ENCODE assay signal across 16 mouse cellular contexts in the genomic region with DNA sequence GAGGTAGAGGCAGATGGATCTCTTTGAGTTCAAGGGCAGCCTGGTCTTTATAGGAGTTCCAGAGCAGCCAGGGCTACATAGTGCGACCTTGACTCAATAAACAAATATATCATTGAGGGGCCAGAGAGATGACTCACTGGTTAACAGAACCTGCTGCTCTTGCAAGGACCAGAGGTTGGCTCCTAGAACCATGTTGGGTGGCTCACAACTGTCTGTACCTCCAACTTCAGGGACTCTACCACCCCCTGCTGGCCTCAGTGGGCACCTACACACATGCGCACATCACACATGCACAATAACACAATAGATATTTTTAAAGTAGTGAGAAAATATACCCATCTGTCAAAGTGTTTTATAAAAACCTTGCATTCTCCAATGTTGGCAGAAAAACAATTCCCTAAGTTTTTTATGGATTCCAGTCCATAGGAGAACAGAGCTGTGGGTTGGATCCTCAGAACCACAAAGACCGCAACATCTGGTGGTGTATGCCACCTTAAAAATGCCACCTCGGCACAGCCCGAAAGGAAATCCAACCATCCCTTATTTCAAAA. TPM values are rescaled to one million over a fixed set of nuclear protein-coding genes. Genes with fewer than 3 reads are reported as not detected.
A peak's percentile ranks its signal among the peaks of the same experiment; 100 is the strongest.
DNase-seq lines count a peak whose midpoint lies in the region; ATAC-seq and TF ChIP-seq lines count a peak whose summit lies in the region.
"Had no signal": no experiment of that assay in that cellular context is flagged by ENCODE, and none has a peak within 500 bp of the region (broad histone marks: within the 10 kb centered on the region; RNA-seq: fewer than 3 reads in every experiment).

No protein-coding gene starts in this region.

- no peak overlapping the region for H3K4me3 ChIP-seq in midbrain, postnatal 0 days (ENCODE audit: low read depth, low read length)
- no peak overlapping the region for H3K4me3 ChIP-seq in midbrain, embryonic 15.5 days
- no peak overlapping the region for H3K4me3 ChIP-seq in cortical plate, adult 2 months (ENCODE audit: insufficient read depth, low read length)
- H3K4me3 ChIP-seq: neural tube, embryonic 12.5 days had no signal

- DNase-seq in frontal cortex, postnatal 36 days (ENCODE audit: low spot score in 2 of 2) = no peak
- DNase-seq in midbrain, postnatal 0 days (ENCODE audit: low spot score) = no peak
- DNase-seq in thymus, postnatal 4 days = peak; percentile 57
- no peak for DNase-seq in heart, postnatal 25 days (ENCODE audit: low spot score)
- no peak for DNase-seq in yolk sac, embryonic 10.5 days (ENCODE audit: low spot score)
- DNase-seq: adrenal gland, postnatal 14 days; cerebellum, adult 9-11 months; gastrocnemius, postnatal 10 days; heart, postnatal 10 days; layer of hippocampus, adult 9-11 months had no signal

- no peak for TF ChIP-seq POLR2A in cortical plate, adult 2 months (IDR thresholded peaks at IDR 0.05; ENCODE audit: extremely low read depth, insufficient read depth, low read length)

- intact Hi-C loops in heart, postnatal 25 days (cut with DNase I) = no loop called here

- TF ChIP-seq CTCF in midbrain, postnatal 0 days (IDR thresholded peaks at IDR 0.05) = peak; percentile 24
- TF ChIP-seq CTCF in cortical plate, adult 2 months (IDR thresholded peaks at IDR 0.05; ENCODE audit: extremely low read depth, insufficient read depth, low read length) = peak; percentile 47; the same call in 1 of the 2 replicates

- H3K27me3 ChIP-seq in midbrain, postnatal 0 days (ENCODE audit: insufficient read depth, low read length) = no peaks in the 10 kb centered on the region
- H3K27me3 ChIP-seq in midbrain, embryonic 15.5 days (replicated peaks) = no peaks in the 10 kb centered on the region
- H3K27me3 ChIP-seq: neural tube, embryonic 12.5 days had no signal

- no peaks in the 10 kb centered on the region for H3K36me3 ChIP-seq in midbrain, postnatal 0 days (ENCODE audit: insufficient read depth, low read length)
- no peaks in the 10 kb centered on the region for H3K36me3 ChIP-seq in midbrain, embryonic 15.5 days (replicated peaks)
- H3K36me3 ChIP-seq: neural tube, embryonic 12.5 days had no signal

- no peak overlapping the region for H3K9ac ChIP-seq in midbrain, postnatal 0 days (replicated peaks; ENCODE audit: low read length, poor library complexity, severe bottlenecking)
- no peak overlapping the region for H3K9ac ChIP-seq in midbrain, embryonic 15.5 days
- H3K9ac ChIP-seq: neural tube, embryonic 12.5 days had no signal

- no peak overlapping the region for H3K27ac ChIP-seq in midbrain, postnatal 0 days (ENCODE audit: low read depth, low read length)
- no peak overlapping the region for H3K27ac ChIP-seq in midbrain, embryonic 15.5 days
- no peak overlapping the region for H3K27ac ChIP-seq in cortical plate, adult 2 months (ENCODE audit: insufficient read depth, low read length)
- H3K27ac ChIP-seq: neural tube, embryonic 12.5 days had no signal

- no peaks in the 10 kb centered on the region for H3K9me3 ChIP-seq in midbrain, postnatal 0 days (ENCODE audit: low read length)
- no peaks in the 10 kb centered on the region for H3K9me3 ChIP-seq in midbrain, embryonic 15.5 days
- H3K9me3 ChIP-seq: neural tube, embryonic 12.5 days had no signal

- H3K4me1 ChIP-seq in midbrain, postnatal 0 days (ENCODE audit: insufficient read depth, low read length) = no peaks in the 10 kb centered on the region
- no peaks in the 10 kb centered on the region for H3K4me1 ChIP-seq in midbrain, embryonic 15.5 days
- H3K4me1 ChIP-seq in cortical plate, adult 2 months (ENCODE audit: control insufficient read depth, insufficient read depth, low read length) = peaks cover 3% of the 10 kb centered on the region
- H3K4me1 ChIP-seq: neural tube, embryonic 12.5 days had no signal

- 95% methylated on average over 5 of the region's 5 CpGs for WGBS in midbrain, postnatal 0 days
- 95% methylated on average over 5 of the region's 5 CpGs for WGBS in midbrain, embryonic 15.5 days

- H3K4me2 ChIP-seq in midbrain, postnatal 0 days (ENCODE audit: low read depth, low read length, poor library complexity, severe bottlenecking) = no peak overlapping the region
- no peak overlapping the region for H3K4me2 ChIP-seq in midbrain, embryonic 15.5 days
- H3K4me2 ChIP-seq: neural tube, embryonic 12.5 days had no signal

- peak; percentile 57 for ATAC-seq in frontal cortex, adult (ENCODE audit: low TSS enrichment)
- ATAC-seq in midbrain, postnatal 0 days (ENCODE audit: low FRiP score) = no peak
- no peak for ATAC-seq in midbrain, embryonic 15.5 days (replicated peaks)
- ATAC-seq: intestine, embryonic 16.5 days had no signal

RNA-seq across cellular contexts. Expression of gene Coro1a, which starts 11.3 kb away (rescaled TPM):
- 87.1 and 98.9 TPM in 2 replicates for total RNA-seq in midbrain, postnatal 0 days (2014; rRNA removed)
- 93.4 and 105 TPM in 2 replicates for polyA plus RNA-seq in midbrain, postnatal 0 days (2015; fragmentation: Nextera tagmentation; extraction: Ambion mirVana)
- polyA plus RNA-seq in midbrain, embryonic 15.5 days (2015; fragmentation: Nextera tagmentation; extraction: Ambion mirVana) = 119 and 127 TPM in 2 replicates
- polyA plus RNA-seq in cortical plate, adult 2 months (2012; rRNA removed) = 204 and 218 TPM in 2 replicates
- total RNA-seq in heart, postnatal 25 days (2021) = 10 to 100 TPM; 10.6 to 10.8 TPM

RNA-seq across cellular contexts. Expression of gene Slx1b, which starts 23.3 kb away (rescaled TPM):
- total RNA-seq in midbrain, postnatal 0 days (2014; rRNA removed) = 21.7 and 25.0 TPM in 2 replicates
- polyA plus RNA-seq in midbrain, postnatal 0 days (2015; fragmentation: Nextera tagmentation; extraction: Ambion mirVana) = 10.9 and 11.1 TPM in 2 replicates
- 18.3 and 20.9 TPM in 2 replicates for polyA plus RNA-seq in midbrain, embryonic 15.5 days (2015; fragmentation: Nextera tagmentation; extraction: Ambion mirVana)
- 31.2 and 33.8 TPM in 2 replicates for polyA plus RNA-seq in cortical plate, adult 2 months (2012; rRNA removed)
- total RNA-seq in heart, postnatal 25 days (2021) = 1 to 10 TPM; 4.3 to 4.5 TPM

RNA-seq across cellular contexts. Expression of gene Bola2, which starts 23.7 kb away (rescaled TPM):
- total RNA-seq in midbrain, postnatal 0 days (2014; rRNA removed) = 50.2 and 160 TPM in 2 replicates
- 143 and 146 TPM in 2 replicates for polyA plus RNA-seq in midbrain, postnatal 0 days (2015; fragmentation: Nextera tagmentation; extraction: Ambion mirVana)
- polyA plus RNA-seq in midbrain, embryonic 15.5 days (2015; fragmentation: Nextera tagmentation; extraction: Ambion mirVana) = 116 and 126 TPM in 2 replicates
- 51.2 and 55.8 TPM in 2 replicates for polyA plus RNA-seq in cortical plate, adult 2 months (2012; rRNA removed)
- 10 to 100 TPM; 43.0 to 49.7 TPM for total RNA-seq in heart, postnatal 25 days (2021)

RNA-seq across cellular contexts. Expression of gene Mapk3, which starts 40.5 kb away (rescaled TPM):
- total RNA-seq in midbrain, postnatal 0 days (2014; rRNA removed) = 121 and 145 TPM in 2 replicates
- 120 and 125 TPM in 2 replicates for polyA plus RNA-seq in midbrain, postnatal 0 days (2015; fragmentation: Nextera tagmentation; extraction: Ambion mirVana)
- polyA plus RNA-seq in midbrain, embryonic 15.5 days (2015; fragmentation: Nextera tagmentation; extraction: Ambion mirVana) = 110 and 111 TPM in 2 replicates
- 246 and 283 TPM in 2 replicates for polyA plus RNA-seq in cortical plate, adult 2 months (2012; rRNA removed)
- 10 to 100 TPM; 56.5 to 59.8 TPM for total RNA-seq in heart, postnatal 25 days (2021)

RNA-seq across cellular contexts. Expression of gene Sult1a1, which starts 42.6 kb away (rescaled TPM):
- total RNA-seq in midbrain, postnatal 0 days (2014; rRNA removed) = 18.4 and 21.1 TPM in 2 replicates
- 17.5 and 18.8 TPM in 2 replicates for polyA plus RNA-seq in midbrain, postnatal 0 days (2015; fragmentation: Nextera tagmentation; extraction: Ambion mirVana)
- 8.3 and 8.9 TPM in 2 replicates for polyA plus RNA-seq in midbrain, embryonic 15.5 days (2015; fragmentation: Nextera tagmentation; extraction: Ambion mirVana)
- polyA plus RNA-seq in cortical plate, adult 2 months (2012; rRNA removed) = 14.1 and 16.5 TPM in 2 replicates
- 10 to 100 TPM; 28.5 to 32.3 TPM for total RNA-seq in heart, postnatal 25 days (2021)
- total RNA-seq: megakaryocyte-erythroid progenitor cell, adult 5-6 weeks had no signal
